Comparison of ENCODE assay signal across 31 mouse cellular contexts in the genomic region with DNA sequence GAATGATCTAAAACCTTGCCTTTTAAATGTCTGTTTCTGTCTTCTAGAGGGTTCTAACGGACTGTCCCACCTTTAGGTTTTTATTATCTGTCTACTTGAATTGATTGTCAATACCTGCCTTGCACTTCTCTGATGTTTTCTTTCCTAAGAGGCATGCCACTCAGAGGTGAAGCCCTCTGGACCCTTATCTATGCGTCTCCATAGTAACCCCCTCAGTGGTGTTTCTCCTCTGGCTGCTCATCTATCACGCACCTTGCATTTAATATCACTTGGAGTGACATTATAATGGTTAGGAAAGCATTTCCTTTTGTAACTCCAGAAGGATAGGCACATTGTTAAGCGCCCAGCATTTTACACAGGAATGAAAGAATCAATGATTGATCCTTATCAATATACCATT.
DNase-seq lines count a peak whose midpoint lies in the region; ATAC-seq lines count a peak whose summit lies in the region.
"Had no signal": no experiment of that assay in that cellular context is flagged by ENCODE, and none has a peak within 500 bp of the region (broad histone marks: within the 10 kb centered on the region; RNA-seq: fewer than 3 reads in every experiment).

No protein-coding gene starts in this region.

- WGBS in forebrain, embryonic 14.5 days = 90% methylated on average over 4 of the region's 4 CpGs
- 79% methylated on average over 4 of the region's 4 CpGs for WGBS in forebrain, embryonic 11.5 days
- WGBS in midbrain, embryonic 13.5 days = 67% methylated on average over 4 of the region's 4 CpGs
- 84% methylated on average over 4 of the region's 4 CpGs for WGBS in midbrain, embryonic 10.5 days
- 67% methylated on average over 4 of the region's 4 CpGs for WGBS in hindbrain, embryonic 16.5 days
- 58% methylated on average over 4 of the region's 4 CpGs for WGBS in neural tube, embryonic 14.5 days

- no peaks in the 10 kb centered on the region for H3K27me3 ChIP-seq in forebrain, embryonic 14.5 days (replicated peaks; ENCODE audit: control insufficient read depth, insufficient read depth, low read length)
- no peaks in the 10 kb centered on the region for H3K27me3 ChIP-seq in forebrain, embryonic 11.5 days (ENCODE audit: control insufficient read depth, insufficient read depth, low read length)
- H3K27me3 ChIP-seq in midbrain, embryonic 13.5 days = no peaks in the 10 kb centered on the region
- H3K27me3 ChIP-seq in midbrain, embryonic 10.5 days (ENCODE audit: low read depth, poor library complexity, severe bottlenecking) = no peaks in the 10 kb centered on the region
- H3K27me3 ChIP-seq in hindbrain, embryonic 16.5 days (replicated peaks; ENCODE audit: control insufficient read depth, insufficient read depth, low read length) = no peaks in the 10 kb centered on the region
- no peaks in the 10 kb centered on the region for H3K27me3 ChIP-seq in neural tube, embryonic 14.5 days (ENCODE audit: control insufficient read depth, insufficient read depth, low read length)
- H3K27me3 ChIP-seq: limb, embryonic 15.5 days; liver, embryonic 13.5 days; Patski had no signal

- DNase-seq in forebrain, embryonic 14.5 days (ENCODE audit: low spot score) = no peak
- DNase-seq in forebrain, embryonic 11.5 days (ENCODE audit: low spot score) = no peak
- DNase-seq in midbrain, embryonic 10.5 days (ENCODE audit: low spot score) = no peak
- no peak for DNase-seq in spleen, adult 18-20 months
- DNase-seq in cerebellum, postnatal 10 days = no peak
- DNase-seq: adrenal gland, postnatal 14 days; cerebellum, adult 2 months; cerebellum, postnatal 25 days; gastrocnemius, adult 2 months; gastrocnemius, postnatal 36 days; heart, adult 18-20 months; heart, postnatal 36 days; kidney, adult 11 months; kidney, postnatal 14 days; layer of hippocampus, adult 9-11 months; liver, embryonic 13.5 days; lung, adult 18-20 months; right cerebral cortex, adult 18-20 months; thymus, adult 2 months; thymus, postnatal 36 days had no signal

- H3K9ac ChIP-seq in forebrain, embryonic 14.5 days (ENCODE audit: low read length) = no peak overlapping the region
- no peak overlapping the region for H3K9ac ChIP-seq in forebrain, embryonic 11.5 days (ENCODE audit: low read length)
- H3K9ac ChIP-seq in midbrain, embryonic 13.5 days (replicated peaks) = no peak overlapping the region
- H3K9ac ChIP-seq in hindbrain, embryonic 16.5 days (ENCODE audit: low read depth, low read length) = no peak overlapping the region
- H3K9ac ChIP-seq in neural tube, embryonic 14.5 days (replicated peaks; ENCODE audit: low read depth, low read length) = no peak overlapping the region
- H3K9ac ChIP-seq: limb, embryonic 15.5 days; liver, embryonic 13.5 days had no signal

- H3K27ac ChIP-seq in forebrain, embryonic 14.5 days (ENCODE audit: low read depth, low read length) = no peak overlapping the region
- no peak overlapping the region for H3K27ac ChIP-seq in forebrain, embryonic 11.5 days (ENCODE audit: low read depth, low read length)
- peak overlapping the region; percentile 20; the same call in 1 of the 2 replicates for H3K27ac ChIP-seq in midbrain, embryonic 13.5 days
- no peak overlapping the region for H3K27ac ChIP-seq in midbrain, embryonic 10.5 days (replicated peaks)
- 0 out of 2 replicates have a peak overlapping the region, but pooled peaks have one; percentile 7 for H3K27ac ChIP-seq in hindbrain, embryonic 16.5 days (ENCODE audit: low read depth, low read length)
- no peak overlapping the region for H3K27ac ChIP-seq in neural tube, embryonic 14.5 days (ENCODE audit: low read depth, low read length)
- H3K27ac ChIP-seq: gastrocnemius, adult 2 months; limb, embryonic 10.5 days; limb, embryonic 15.5 days; liver, embryonic 13.5 days; macrophage; stomach, postnatal 0 days had no signal

- H3K4me1 ChIP-seq in forebrain, embryonic 14.5 days (ENCODE audit: control insufficient read depth, insufficient read depth, low read length) = peaks cover 5% of the 10 kb centered on the region
- H3K4me1 ChIP-seq in forebrain, embryonic 11.5 days (replicated peaks; ENCODE audit: control insufficient read depth, insufficient read depth, low read length) = no peaks in the 10 kb centered on the region
- 0 out of 2 replicates have a peak, but pooled peaks cover 15% of the 10 kb centered on the region for H3K4me1 ChIP-seq in midbrain, embryonic 13.5 days (replicated peaks)
- H3K4me1 ChIP-seq in midbrain, embryonic 10.5 days = peaks cover 11% of the 10 kb centered on the region
- peaks cover 2% of the 10 kb centered on the region for H3K4me1 ChIP-seq in hindbrain, embryonic 16.5 days (ENCODE audit: control insufficient read depth, insufficient read depth, low read depth, low read length)
- 0 out of 2 replicates have a peak, but pooled peaks cover 3% of the 10 kb centered on the region for H3K4me1 ChIP-seq in neural tube, embryonic 14.5 days (ENCODE audit: control insufficient read depth, insufficient read depth, low read length)
- H3K4me1 ChIP-seq: liver, embryonic 13.5 days had no signal

- no peak overlapping the region for H3K4me3 ChIP-seq in forebrain, embryonic 14.5 days (ENCODE audit: low read depth, low read length)
- no peak overlapping the region for H3K4me3 ChIP-seq in forebrain, embryonic 11.5 days (ENCODE audit: low read depth, low read length)
- no peak overlapping the region for H3K4me3 ChIP-seq in midbrain, embryonic 13.5 days (replicated peaks)
- H3K4me3 ChIP-seq in midbrain, embryonic 10.5 days = no peak overlapping the region
- no peak overlapping the region for H3K4me3 ChIP-seq in hindbrain, embryonic 16.5 days (ENCODE audit: low read length)
- H3K4me3 ChIP-seq in neural tube, embryonic 14.5 days (ENCODE audit: low read depth, low read length) = no peak overlapping the region
- H3K4me3 ChIP-seq: gastrocnemius, adult 2 months; limb, embryonic 10.5 days; limb, embryonic 15.5 days; liver, embryonic 13.5 days had no signal

- H3K4me2 ChIP-seq in forebrain, embryonic 14.5 days (ENCODE audit: low read length) = no peak overlapping the region
- no peak overlapping the region for H3K4me2 ChIP-seq in forebrain, embryonic 11.5 days (ENCODE audit: low read depth, low read length, severe bottlenecking)
- no peak overlapping the region for H3K4me2 ChIP-seq in midbrain, embryonic 13.5 days (replicated peaks)
- H3K4me2 ChIP-seq in hindbrain, embryonic 16.5 days (ENCODE audit: low read length) = no peak overlapping the region
- H3K4me2 ChIP-seq in neural tube, embryonic 14.5 days (ENCODE audit: low read depth, low read length) = no peak overlapping the region
- H3K4me2 ChIP-seq: heart, embryonic 11.5 days; limb, embryonic 15.5 days; liver, embryonic 13.5 days had no signal

- peak; percentile 18; the same call in 1 of the 2 replicates for ATAC-seq in forebrain, embryonic 14.5 days
- ATAC-seq in forebrain, embryonic 11.5 days (replicated peaks; ENCODE audit: low FRiP score) = no peak
- ATAC-seq in midbrain, embryonic 13.5 days = peak; percentile 84
- ATAC-seq in hindbrain, embryonic 16.5 days = no peak; the same call in 1 of the 2 replicates
- ATAC-seq in neural tube, embryonic 14.5 days (ENCODE audit: low read depth) = 0 out of 2 replicates have a peak, but pooled peaks have one; percentile 44
- ATAC-seq: inflammation-experienced regulatory T-cells, adult 6 months; lung, postnatal 0 days; Patski had no signal

- no peaks in the 10 kb centered on the region for H3K36me3 ChIP-seq in forebrain, embryonic 14.5 days (ENCODE audit: control insufficient read depth, insufficient read depth, low read length)
- no peaks in the 10 kb centered on the region for H3K36me3 ChIP-seq in forebrain, embryonic 11.5 days (ENCODE audit: control insufficient read depth, insufficient read depth, low read length)
- no peaks in the 10 kb centered on the region for H3K36me3 ChIP-seq in midbrain, embryonic 13.5 days
- H3K36me3 ChIP-seq in midbrain, embryonic 10.5 days = no peaks in the 10 kb centered on the region
- no peaks in the 10 kb centered on the region for H3K36me3 ChIP-seq in hindbrain, embryonic 16.5 days (ENCODE audit: control insufficient read depth, insufficient read depth, low read length)
- H3K36me3 ChIP-seq in neural tube, embryonic 14.5 days (ENCODE audit: control insufficient read depth, insufficient read depth, low read length) = no peaks in the 10 kb centered on the region
- H3K36me3 ChIP-seq: limb, embryonic 10.5 days; limb, embryonic 15.5 days; liver, embryonic 13.5 days had no signal

- H3K9me3 ChIP-seq in forebrain, embryonic 14.5 days (replicated peaks; ENCODE audit: control insufficient read depth, low read length) = no peaks in the 10 kb centered on the region
- H3K9me3 ChIP-seq in forebrain, embryonic 11.5 days (ENCODE audit: control insufficient read depth, low read length) = no peaks in the 10 kb centered on the region
- H3K9me3 ChIP-seq in midbrain, embryonic 13.5 days = no peaks in the 10 kb centered on the region
- no peaks in the 10 kb centered on the region for H3K9me3 ChIP-seq in midbrain, embryonic 10.5 days (replicated peaks)
- no peaks in the 10 kb centered on the region for H3K9me3 ChIP-seq in hindbrain, embryonic 16.5 days (ENCODE audit: control insufficient read depth, low read length)
- H3K9me3 ChIP-seq in neural tube, embryonic 14.5 days (ENCODE audit: control insufficient read depth, low read length) = no peaks in the 10 kb centered on the region
- H3K9me3 ChIP-seq: limb, embryonic 10.5 days; limb, embryonic 15.5 days; liver, embryonic 13.5 days had no signal

Comparison
In these comparisons a context has a peak if more than half of its experiments do, and no peak if none do; other contexts are left out.
1. ATAC-seq: peak in forebrain, embryonic 14.5 days (single experiment), midbrain, embryonic 13.5 days (single experiment) and neural tube, embryonic 14.5 days (single experiment); none in forebrain, embryonic 11.5 days (single experiment) and hindbrain, embryonic 16.5 days (single experiment).
2. H3K27ac ChIP-seq: peak in midbrain, embryonic 13.5 days (single experiment) and hindbrain, embryonic 16.5 days (single experiment); none in forebrain, embryonic 14.5 days (single experiment), forebrain, embryonic 11.5 days (single experiment), midbrain, embryonic 10.5 days (single experiment) and neural tube, embryonic 14.5 days (single experiment).